12 mouse cellular contexts compared by ENCODE assay signal in the genomic region with DNA sequence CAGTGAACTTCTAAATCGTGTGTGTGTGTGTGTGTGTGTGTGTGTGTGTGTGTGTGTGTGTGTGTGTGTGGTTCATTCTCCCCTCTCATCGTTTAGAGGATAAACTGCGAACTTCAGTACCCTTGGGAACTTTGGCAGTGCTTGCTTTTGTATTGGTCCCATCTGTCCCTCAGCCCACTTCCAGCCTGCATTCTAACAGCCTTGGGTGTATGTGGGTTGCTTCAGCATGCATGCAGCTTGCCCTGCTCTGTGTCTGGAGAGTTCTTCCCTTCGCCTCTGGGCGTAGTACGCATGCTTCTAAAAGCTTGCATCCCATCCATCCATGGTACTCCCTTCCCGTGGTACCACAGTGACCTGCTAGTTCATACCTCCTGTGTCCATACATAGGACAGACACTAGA.
DNase-seq lines count a peak whose midpoint lies in the region; ATAC-seq and TF ChIP-seq lines count a peak whose summit lies in the region.
"Had no signal": no experiment of that assay in that cellular context is flagged by ENCODE, and none has a peak within 500 bp of the region (broad histone marks: within the 10 kb centered on the region; RNA-seq: fewer than 3 reads in every experiment).

No protein-coding gene starts in this region.

- 86% methylated on average over 6 of the region's 7 CpGs for WGBS in midbrain, embryonic 10.5 days
- 81% methylated on average over 7 of the region's 7 CpGs for WGBS in thymus, adult 2 months
- 79% methylated on average over 7 of the region's 7 CpGs for WGBS in stomach, postnatal 0 days

- DNase-seq in frontal cortex, postnatal 14 days (ENCODE audit: low spot score in 2 of 2) = no peak
- peak; percentile 17 to 26 for DNase-seq in left cerebral cortex, adult 18-20 months (ENCODE audit: low spot score in 2 of 2)
- no peak for DNase-seq in left cerebral cortex, adult 11 months (ENCODE audit: low spot score)
- no peak for DNase-seq in midbrain, embryonic 10.5 days (ENCODE audit: low spot score)
- DNase-seq in thymus, adult 2 months = no peak
- no peak for DNase-seq in stomach, postnatal 0 days (ENCODE audit: low spot score)
- DNase-seq in adrenal gland, adult 8-10 months = no peak

- H3K27ac ChIP-seq in midbrain, embryonic 10.5 days (replicated peaks) = 0 out of 2 replicates have a peak overlapping the region, but pooled peaks have one; percentile 30
- no peak overlapping the region for H3K27ac ChIP-seq in thymus, adult 2 months (ENCODE audit: control insufficient read depth, insufficient read depth, low read length)
- H3K27ac ChIP-seq in stomach, postnatal 0 days (replicated peaks) = no peak overlapping the region
- H3K27ac ChIP-seq: embryonic facial prominence, embryonic 13.5 days; kidney, postnatal 0 days had no signal

- H3K9ac ChIP-seq in stomach, postnatal 0 days (ENCODE audit: low read length) = no peak overlapping the region
- H3K9ac ChIP-seq: embryonic facial prominence, embryonic 13.5 days; lung, embryonic 14.5 days had no signal

- no peak overlapping the region for H3K4me3 ChIP-seq in midbrain, embryonic 10.5 days
- H3K4me3 ChIP-seq in thymus, adult 2 months (ENCODE audit: control insufficient read depth, insufficient read depth, low read length) = no peak overlapping the region
- no peak overlapping the region for H3K4me3 ChIP-seq in stomach, postnatal 0 days (ENCODE audit: low read depth, low read length)
- H3K4me3 ChIP-seq: embryonic facial prominence, embryonic 13.5 days had no signal

- H3K4me2 ChIP-seq in stomach, postnatal 0 days (replicated peaks; ENCODE audit: low read depth) = no peak overlapping the region
- H3K4me2 ChIP-seq: lung, embryonic 14.5 days had no signal

- TF ChIP-seq EP300 in stomach, postnatal 0 days (optimal IDR thresholded peaks at IDR 0.05) = no peak

- no peaks in the 10 kb centered on the region for H3K36me3 ChIP-seq in midbrain, embryonic 10.5 days
- H3K36me3 ChIP-seq in thymus, adult 2 months (ENCODE audit: control insufficient read depth, insufficient read depth, low read length) = no peaks in the 10 kb centered on the region
- no peaks in the 10 kb centered on the region for H3K36me3 ChIP-seq in stomach, postnatal 0 days (ENCODE audit: control insufficient read depth, insufficient read depth, low read length)
- H3K36me3 ChIP-seq: embryonic facial prominence, embryonic 13.5 days had no signal

- no peaks in the 10 kb centered on the region for H3K9me3 ChIP-seq in midbrain, embryonic 10.5 days (replicated peaks)
- no peaks in the 10 kb centered on the region for H3K9me3 ChIP-seq in stomach, postnatal 0 days (ENCODE audit: control insufficient read depth, low read length)
- H3K9me3 ChIP-seq: embryonic facial prominence, embryonic 13.5 days had no signal

- peaks cover 11% of the 10 kb centered on the region for H3K4me1 ChIP-seq in midbrain, embryonic 10.5 days
- H3K4me1 ChIP-seq in thymus, adult 2 months (replicated peaks; ENCODE audit: control insufficient read depth, insufficient read depth, low read length) = no peaks in the 10 kb centered on the region
- H3K4me1 ChIP-seq in stomach, postnatal 0 days (replicated peaks; ENCODE audit: control insufficient read depth, insufficient read depth) = no peaks in the 10 kb centered on the region

- no peak for TF ChIP-seq CTCF in thymus, adult 2 months (IDR thresholded peaks at IDR 0.05; ENCODE audit: borderline replicate concordance, control insufficient read depth, extremely low read depth, insufficient read depth, low read length, poor library complexity)
- no peak for TF ChIP-seq CTCF in stomach, postnatal 0 days (IDR thresholded peaks at IDR 0.05; ENCODE audit: low read depth)

- no peak for TF ChIP-seq POLR2A in thymus, adult 2 months (IDR thresholded peaks at IDR 0.05; ENCODE audit: control insufficient read depth, extremely low read depth, insufficient read depth, low read length, poor library complexity)

- peak; percentile 91 for ATAC-seq in frontal cortex, adult (ENCODE audit: low TSS enrichment)
- ATAC-seq in stomach, postnatal 0 days (ENCODE audit: low FRiP score, low TSS enrichment) = no peak
- ATAC-seq: Patski had no signal

- no peaks in the 10 kb centered on the region for H3K27me3 ChIP-seq in midbrain, embryonic 10.5 days (ENCODE audit: low read depth, poor library complexity, severe bottlenecking)
- H3K27me3 ChIP-seq in thymus, adult 2 months (ENCODE audit: control insufficient read depth, insufficient read depth, low read length) = no peaks in the 10 kb centered on the region
- H3K27me3 ChIP-seq in stomach, postnatal 0 days (ENCODE audit: control insufficient read depth, insufficient read depth, low read length) = no peaks in the 10 kb centered on the region
- H3K27me3 ChIP-seq: Patski had no signal

Comparison
In these comparisons a context has a peak if more than half of its experiments do, and no peak if none do; other contexts are left out.
1. DNase-seq: peak in left cerebral cortex, adult 18-20 months (2 of 2); none in frontal cortex, postnatal 14 days (0 of 2), left cerebral cortex, adult 11 months (single experiment), midbrain, embryonic 10.5 days (single experiment), thymus, adult 2 months (single experiment), stomach, postnatal 0 days (single experiment) and adrenal gland, adult 8-10 months (single experiment).